Mouse (Mus musculus) midbrain, postnatal 0 days (tissue): ENCODE results near the gene Ceacam19. TPM values are rescaled to one million over a fixed set of nuclear protein-coding genes. Genes with fewer than 3 reads are reported as not detected.

Experiments
- ATAC-seq: fragments of 200-750 bp; cut with Nextera tagmentation; 2 replicates; pipeline ENCODE4 v1.8.0; 2017; ENCODE audit warnings: moderate number of reproducible peaks, mild to moderate bottlenecking, moderate TSS enrichment, moderate library complexity; ENCODE audit not compliant: low FRiP score
- DNase-seq: peaks from one replicate; pipeline ENCODE4 v3.0.0-alpha.2; 2015; ENCODE audit warnings: low spot score
- H3K27ac ChIP-seq: fragments of 300-500 bp; sonication (generic); 2 replicates; pipeline ENCODE4 v1.5.1; 2014; ENCODE audit warnings: low read depth, mild to moderate bottlenecking, low read length, mixed read lengths
- H3K27me3 ChIP-seq: fragments of 300-500 bp; sonication (generic); 2 replicates; pipeline ENCODE4 v1.6.1; 2014; ENCODE audit warnings: low read length, control low read depth, mixed read lengths; ENCODE audit not compliant: insufficient read depth
- H3K36me3 ChIP-seq: fragments of 300-500 bp; sonication (generic); 2 replicates; pipeline ENCODE4 v1.6.1; 2014; ENCODE audit warnings: low read length, control low read depth, mixed read lengths; ENCODE audit not compliant: insufficient read depth
- H3K4me1 ChIP-seq: fragments of 300-500 bp; sonication (generic); 2 replicates; pipeline ENCODE4 v1.6.1; 2014; ENCODE audit warnings: mild to moderate bottlenecking, control low read depth, antibody characterized with exemption, low read length, mixed read lengths; ENCODE audit not compliant: insufficient read depth
- H3K4me2 ChIP-seq: fragments of 300-500 bp; sonication (generic); 2 replicates; pipeline ENCODE4 v1.6.1; 2014; ENCODE audit warnings: low read depth, mild to moderate bottlenecking, low read length, mixed read lengths; ENCODE audit not compliant: poor library complexity, severe bottlenecking
- H3K4me3 ChIP-seq: fragments of 300-500 bp; sonication (generic); 2 replicates; pipeline ENCODE4 v1.5.1; 2014; ENCODE audit warnings: low read depth, mild to moderate bottlenecking, low read length, moderate library complexity
- H3K9ac ChIP-seq: fragments of 300-500 bp; sonication (generic); replicated peaks from 2 replicates; pipeline ENCODE4 v1.6.1; 2014; ENCODE audit warnings: mild to moderate bottlenecking, low read length, moderate library complexity, mixed read lengths; ENCODE audit not compliant: poor library complexity, severe bottlenecking
- H3K9me3 ChIP-seq: fragments of 300-500 bp; sonication (generic); 2 replicates; pipeline ENCODE4 v1.6.1; 2016; ENCODE audit warnings: low read length, control low read depth
- CTCF ChIP-seq: IDR thresholded peaks from 2 replicates; pipeline ENCODE4 v1.5.1; 2016; ENCODE audit warnings: antibody characterized with exemption, mild to moderate bottlenecking
- WGBS: fragments of 180-500 bp; shearing (Covaris S2); extraction: QIAGEN DNeasy Blood & Tissue Kit; methylation state at CpG from one replicate; pipeline ENCODE4 v1.1.7; 2014; 5-methylcytosine and 5-hydroxymethylcytosine counted together
- polyA plus RNA-seq: library from polyadenylated mRNA; unstranded; fragments of >200 nt; fragmentation: Nextera tagmentation; extraction: Ambion mirVana; gene quantifications from 2 replicates; pipeline ENCODE4 v1.2.1, GENCODE M21; 2015
- total RNA-seq: library from RNA; depleted of rRNA; stranded (reverse); fragments of >200 nt; gene quantifications from 2 replicates; pipeline ENCODE4 v1.2.3, GENCODE M21; 2014

The Ceacam19 gene
- total and polyA plus RNA-seq, 2 experiments from 2014 or later, result 0.38 TPM; not detected in 1

DNA sequence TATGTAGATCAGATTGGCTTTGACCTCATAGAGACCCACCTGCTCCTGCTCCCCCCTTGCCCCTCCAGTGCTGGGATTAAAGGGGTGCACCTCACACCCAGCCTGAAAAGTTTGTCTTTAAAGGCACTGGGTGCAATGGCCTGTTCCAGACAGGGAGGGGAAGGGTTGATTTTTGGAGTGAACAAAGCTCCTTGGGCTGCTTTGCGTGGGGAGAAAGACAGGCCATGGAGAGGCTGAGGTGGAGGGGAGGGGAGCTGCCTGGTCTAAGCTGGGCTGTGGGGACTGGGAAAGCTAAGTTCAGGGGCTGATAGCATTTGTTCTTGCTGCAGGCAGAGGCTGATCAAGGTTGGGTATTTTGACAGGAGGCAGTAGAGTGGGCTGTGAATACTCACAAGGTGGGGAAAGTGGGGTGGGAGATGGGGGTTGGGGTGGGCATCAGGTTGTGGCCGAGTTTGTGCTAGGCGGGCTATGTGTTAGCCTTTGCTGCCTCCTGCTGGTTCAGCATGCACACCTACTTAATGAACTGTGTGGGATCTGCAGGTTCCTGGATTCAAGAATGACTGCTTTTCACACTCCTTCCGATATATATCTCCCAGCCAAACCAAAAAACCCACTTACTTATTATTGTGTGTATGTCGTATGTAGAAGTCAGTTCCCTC is 15.7 kb downstream of the Ceacam19 start:
- H3K9ac ChIP-seq, result no peak overlapping the region
- WGBS, result 55% methylated on average over 5 of the region's 5 CpGs
- H3K9me3 ChIP-seq, result no peaks in the 10 kb centered on the region
- H3K4me3 ChIP-seq, result no peak overlapping the region
- no peak overlapping the region for H3K27ac ChIP-seq
- no peaks in the 10 kb centered on the region for H3K36me3 ChIP-seq
- peak; percentile 59 for TF ChIP-seq CTCF
- ATAC-seq, result no peak
- H3K27me3 ChIP-seq, result no peaks in the 10 kb centered on the region
- no peak overlapping the region for H3K4me2 ChIP-seq
- peak; percentile 5 for DNase-seq
- no peaks in the 10 kb centered on the region for H3K4me1 ChIP-seq

DNA sequence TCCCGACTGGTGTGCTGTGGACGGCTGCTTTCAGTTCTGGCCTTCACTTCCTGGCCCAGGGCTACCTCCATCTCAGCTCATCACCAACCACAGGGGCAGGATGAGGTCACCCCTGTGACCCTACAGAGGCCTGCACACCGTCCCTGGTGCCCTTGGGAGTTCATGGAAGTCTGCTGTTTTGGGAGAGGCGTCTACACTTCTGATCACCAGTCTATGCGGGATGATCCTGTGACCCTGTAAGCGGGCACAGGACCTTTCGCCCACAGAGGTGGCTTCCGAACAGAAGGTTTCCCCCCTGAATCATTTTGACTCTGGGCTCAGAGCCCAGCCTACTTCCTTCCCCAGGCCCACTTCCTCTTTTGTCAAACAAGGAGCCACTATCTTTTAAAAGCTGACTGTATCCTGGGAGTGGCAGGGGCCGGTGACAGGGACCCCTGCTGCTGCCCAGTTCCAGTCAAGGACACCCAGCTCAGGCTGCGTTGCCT is 16.6 kb downstream of the Ceacam19 start:
- ATAC-seq (no peak), DNase-seq (no peak)
- Histone ChIP-seq H3K4me2 (no peak overlapping the region), H3K27me3 (no peaks in the 10 kb centered on the region), H3K4me1 (no peaks in the 10 kb centered on the region), H3K27ac (no peak overlapping the region), H3K9me3 (no peaks in the 10 kb centered on the region), H3K36me3 (no peaks in the 10 kb centered on the region), H3K9ac (no peak overlapping the region), H3K4me3 (no peak overlapping the region)
- TF ChIP-seq CTCF, result no peak
- 63% methylated on average over 10 of the region's 10 CpGs for WGBS

DNA sequence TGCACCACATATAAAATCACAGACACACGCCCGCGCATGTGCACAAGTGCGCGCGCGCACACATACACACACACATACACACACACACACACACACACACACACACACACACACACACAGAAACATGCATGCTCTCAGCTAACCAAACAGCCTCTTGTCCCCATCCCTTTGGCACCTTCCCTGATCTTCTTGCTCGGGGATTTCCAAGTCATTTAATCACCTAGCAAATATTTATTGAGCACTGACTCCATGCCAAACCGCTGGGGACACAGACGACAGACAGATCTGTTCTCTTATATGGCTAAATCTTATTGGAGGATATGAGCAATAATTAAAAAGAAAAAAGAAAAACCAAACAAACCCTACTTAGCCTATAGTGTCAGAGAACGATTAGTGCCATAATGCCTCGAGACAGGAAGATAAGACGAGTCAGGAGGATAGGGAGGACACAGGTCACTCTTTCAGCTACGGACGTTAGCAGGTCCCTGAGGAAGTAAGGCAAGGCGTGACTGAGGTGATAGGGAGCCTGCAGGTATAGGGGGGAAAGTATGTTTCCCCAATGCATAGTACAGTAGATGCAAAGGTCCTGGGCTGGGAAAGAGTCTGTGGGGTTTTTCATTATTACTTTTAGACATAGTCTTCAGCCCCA is 19.9 kb downstream of the Ceacam19 start:
- DNase-seq (no peak), ATAC-seq (no peak)
- Histone ChIP-seq H3K4me3 (no peak overlapping the region), H3K36me3 (no peaks in the 10 kb centered on the region), H3K9me3 (no peaks in the 10 kb centered on the region), H3K9ac (no peak overlapping the region), H3K4me2 (no peak overlapping the region), H3K27ac (no peak overlapping the region), H3K4me1 (no peaks in the 10 kb centered on the region), H3K27me3 (no peaks in the 10 kb centered on the region)
- no peak for TF ChIP-seq CTCF
- WGBS, result 89% methylated on average over 16 of the region's 16 CpGs

DNA sequence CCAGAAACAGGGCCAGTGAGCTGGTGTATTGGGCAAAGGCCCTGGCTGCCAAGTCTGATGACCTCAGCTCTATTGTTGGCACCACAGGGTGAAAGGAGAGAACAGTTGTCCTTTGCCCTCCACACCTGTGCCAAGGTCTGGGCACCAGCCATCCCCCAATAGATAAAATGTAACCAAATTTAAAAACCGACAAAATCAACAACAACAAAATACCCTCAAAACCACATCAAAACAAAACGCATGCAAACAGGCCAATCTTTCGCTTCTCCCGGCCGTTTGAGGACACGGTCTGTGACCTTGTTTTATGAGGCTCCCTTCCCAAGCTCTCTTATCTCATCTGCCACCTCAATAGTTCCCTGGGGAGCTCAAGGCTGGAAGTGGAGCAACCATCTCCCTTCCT is 21.3 kb downstream of the Ceacam19 start:
- H3K27me3 ChIP-seq, result no peaks in the 10 kb centered on the region
- DNase-seq, result no peak
- no peaks in the 10 kb centered on the region for H3K9me3 ChIP-seq
- H3K9ac ChIP-seq, result no peak overlapping the region
- 81% methylated on average over 6 of the region's 6 CpGs for WGBS
- no peak overlapping the region for H3K4me2 ChIP-seq
- TF ChIP-seq CTCF, result no peak
- no peak for ATAC-seq
- no peaks in the 10 kb centered on the region for H3K4me1 ChIP-seq
- H3K4me3 ChIP-seq, result no peak overlapping the region
- H3K36me3 ChIP-seq, result no peaks in the 10 kb centered on the region
- H3K27ac ChIP-seq, result no peak overlapping the region

DNA sequence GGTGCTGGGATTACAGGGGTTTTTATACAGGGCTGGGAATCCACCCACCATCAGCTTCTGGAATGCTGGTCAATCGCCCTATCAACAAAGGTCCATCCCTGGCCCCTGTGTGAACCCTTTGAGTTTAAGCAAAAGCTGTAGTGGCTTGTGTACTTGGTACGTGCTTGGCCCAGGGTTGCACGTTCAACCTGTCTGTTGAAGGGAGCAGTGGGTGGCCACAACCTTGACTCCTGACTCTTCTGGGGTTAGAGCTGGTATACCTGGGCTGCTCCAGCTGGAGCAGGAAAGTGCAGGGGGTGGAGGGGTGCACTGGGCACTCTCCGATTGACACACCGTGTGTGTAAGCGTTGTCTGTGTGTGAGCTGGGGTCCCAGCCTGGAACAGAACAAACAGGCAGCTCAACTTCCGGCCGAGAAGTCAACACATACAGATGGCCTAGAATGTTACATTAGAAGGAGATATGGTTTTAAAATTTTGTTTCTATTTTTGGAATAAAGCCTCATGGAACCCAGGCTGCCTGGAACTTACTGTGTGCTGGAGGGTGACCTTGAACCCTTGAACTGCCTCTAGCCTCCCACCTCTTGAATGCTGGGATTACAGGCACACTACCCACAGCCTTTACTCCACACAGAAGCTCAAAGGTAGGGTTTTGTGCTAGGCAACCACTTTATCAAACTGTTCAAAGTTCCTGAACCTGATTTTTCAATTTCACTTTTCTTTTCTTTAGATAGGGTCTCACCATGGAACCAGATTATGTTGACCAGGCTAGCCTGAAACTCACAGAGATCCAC is 22.3 kb downstream of the Ceacam19 start:
- no peak for TF ChIP-seq CTCF
- Histone ChIP-seq H3K4me3 (no peak overlapping the region), H3K4me2 (no peak overlapping the region), H3K9ac (no peak overlapping the region), H3K36me3 (no peaks in the 10 kb centered on the region), H3K4me1 (no peaks in the 10 kb centered on the region), H3K9me3 (no peaks in the 10 kb centered on the region), H3K27ac (no peak overlapping the region), H3K27me3 (no peaks in the 10 kb centered on the region)
- WGBS, result 84% methylated on average over 8 of the region's 8 CpGs
- no peak for DNase-seq
- ATAC-seq, result no peak

DNA sequence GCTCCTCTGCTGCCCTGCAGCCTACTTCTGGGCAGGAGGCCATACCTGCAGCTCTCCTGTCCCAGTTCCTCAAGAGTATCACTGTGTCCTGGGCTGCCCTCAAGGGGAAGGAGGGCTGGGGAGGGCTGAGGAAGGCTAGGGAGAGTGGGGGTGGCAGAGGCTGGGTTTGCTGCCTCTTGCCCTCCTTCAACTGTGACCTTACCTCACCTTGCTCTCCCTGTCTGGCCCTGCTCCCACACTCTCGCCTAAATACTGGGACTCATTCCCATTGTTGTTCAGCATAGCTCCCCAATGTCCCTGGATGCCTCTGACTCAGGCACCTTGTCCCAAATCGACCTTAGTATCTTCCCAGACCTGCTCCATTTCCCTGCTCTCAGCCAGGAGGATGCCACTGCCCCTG is 23.5 kb downstream of the Ceacam19 start:
- 43% methylated on average over 2 of the region's 2 CpGs for WGBS
- Histone ChIP-seq H3K4me2 (no peak overlapping the region), H3K9ac (no peak overlapping the region), H3K27me3 (no peaks in the 10 kb centered on the region), H3K4me3 (no peak overlapping the region), H3K36me3 (no peaks in the 10 kb centered on the region), H3K27ac (no peak overlapping the region), H3K9me3 (no peaks in the 10 kb centered on the region), H3K4me1 (no peaks in the 10 kb centered on the region)
- DNase-seq (no peak), ATAC-seq (no peak)
- TF ChIP-seq CTCF, result no peak
